Mouse (Mus musculus) adrenal gland, adult (tissue): ENCODE measurements around the gene Msh3.
"Not testable (repeated sequence)": the region's sequence is repeated elsewhere in the genome, so short reads cannot be mapped to it uniquely, and the experiment has no call there.

Experiments
- DNase-seq, 2 experiments: peaks; one replicate each; pipeline ENCODE4 v3.0.0; 2022 to 2023; ENCODE audit warnings: low spot score in 1 of 2; ENCODE audit not compliant: inconsistent age in 2 of 2

Msh3 gene

DNA sequence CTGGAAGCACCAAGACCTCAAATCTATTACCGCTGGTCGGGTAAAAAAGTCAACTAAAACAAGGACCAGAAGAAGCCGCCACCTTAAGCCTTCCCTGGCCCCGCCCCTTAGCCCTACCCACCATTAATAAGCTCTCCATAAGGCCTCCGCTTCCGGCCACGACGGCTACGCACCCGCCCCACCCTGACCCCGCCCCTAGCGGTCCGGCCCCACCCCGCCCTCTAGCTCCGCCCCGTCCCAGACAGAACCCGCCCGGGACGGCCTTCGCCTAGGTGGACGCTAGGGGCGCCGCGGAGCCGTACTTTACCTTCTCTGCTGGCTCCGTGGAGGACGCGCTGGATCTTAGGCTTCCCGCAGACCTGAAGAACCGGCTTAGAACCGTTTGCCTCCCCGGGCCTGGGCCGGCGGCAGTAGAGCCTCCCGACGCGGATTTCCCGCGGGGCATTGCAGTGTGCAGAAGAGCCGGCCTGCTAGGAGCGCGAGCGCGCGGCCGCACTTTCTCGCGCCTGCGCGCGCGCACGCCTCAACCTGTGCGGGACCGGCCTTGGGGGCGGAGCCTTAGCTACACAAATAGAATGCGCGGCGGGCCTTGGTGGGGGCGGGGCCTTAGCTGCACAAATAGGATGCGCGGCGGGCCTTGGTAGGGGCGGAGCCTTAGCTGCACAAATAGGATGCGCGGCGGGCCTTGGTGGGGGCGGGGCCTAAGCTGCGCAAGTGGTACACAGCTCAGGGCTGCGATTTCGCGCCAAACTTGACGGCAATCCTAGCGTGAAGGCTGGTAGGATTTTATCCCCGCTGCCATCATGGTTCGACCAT, at the start of gene Msh3, which contains the start of gene Dhfr:
Gene Msh3 (minus strand): TSS at position 548 of the 816 bp plus-strand sequence.
Gene Dhfr (plus strand): TSS at position 271 of the 816 bp plus-strand sequence.
- peak; percentile 97 to 99 for DNase-seq

DNA sequence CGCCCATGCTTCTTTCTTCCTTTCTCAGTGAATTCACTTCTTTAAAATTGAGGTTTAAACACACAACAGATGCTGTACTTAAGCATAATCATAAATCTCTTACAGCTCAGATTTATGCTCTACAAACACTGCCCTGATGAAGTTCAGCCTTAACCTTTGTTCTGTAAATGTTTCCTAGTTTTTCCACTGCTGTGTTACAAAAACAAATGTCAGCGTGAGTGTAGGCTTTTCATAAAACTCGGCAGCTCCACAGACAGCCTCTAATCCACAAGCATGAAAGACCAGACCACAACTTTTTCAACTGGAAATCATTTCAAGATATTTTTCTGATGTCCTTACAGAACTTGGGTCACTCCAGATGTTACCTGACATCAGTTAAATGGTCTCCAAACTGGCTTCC, 48.7 kb upstream of the Msh3 start:
- peak in 1 of 2 experiments; percentile 56 for DNase-seq

DNA sequence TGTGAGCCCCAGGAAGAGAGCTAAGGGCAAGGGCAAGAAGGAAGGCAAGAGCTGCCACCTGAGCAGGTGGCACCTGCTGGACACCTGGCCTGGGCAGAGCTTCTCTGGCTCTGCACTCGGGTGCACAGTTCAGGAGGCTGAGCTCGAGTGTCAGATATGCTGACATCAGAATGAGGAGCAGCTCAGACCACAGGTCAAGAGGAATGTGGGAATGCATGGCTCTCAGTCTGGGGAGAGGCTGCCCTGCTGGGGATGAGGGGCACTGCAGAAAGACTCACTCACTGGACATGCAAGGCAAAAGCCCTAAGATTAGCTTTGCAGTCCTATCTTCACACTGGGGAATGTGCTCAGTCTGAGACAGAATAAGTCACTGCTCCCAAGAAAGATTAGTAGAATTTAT, 47.3 kb upstream of the Msh3 start:
- DNase-seq: no peak

- DNase-seq: peak; percentile 40 to 65
Observed at GRCm38 (mm10) chr13:92398491-92399384, 43.9 kb upstream of the Msh3 start.

DNA sequence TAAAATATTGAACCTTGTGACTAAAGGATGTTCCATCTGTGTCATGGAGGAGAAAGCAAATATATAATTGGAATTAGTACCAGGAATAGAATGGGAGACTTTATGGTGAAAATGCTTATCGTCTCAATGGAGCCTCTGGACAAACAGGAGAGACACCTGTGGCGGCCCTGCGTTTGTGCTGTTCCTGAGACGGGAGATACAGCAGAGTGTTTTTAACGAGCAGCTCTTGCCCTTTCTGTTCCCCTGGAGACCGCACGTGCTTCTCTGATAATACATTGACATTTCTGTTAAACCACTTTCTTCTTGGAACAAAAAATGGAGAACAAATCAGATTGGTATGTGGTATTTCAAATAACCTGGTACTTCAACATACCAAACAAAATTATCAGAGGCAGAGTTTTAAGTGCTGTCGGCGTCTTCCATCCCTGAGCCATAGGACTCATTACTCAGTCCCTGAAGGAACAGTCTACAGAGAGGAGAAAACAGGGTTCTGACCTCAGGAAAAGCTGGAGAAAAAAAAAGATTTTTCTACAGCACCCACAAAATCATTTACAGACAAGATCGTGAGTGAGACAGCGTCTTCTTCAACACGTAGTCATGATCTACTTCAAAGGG, 38.4 kb upstream of the Msh3 start:
- no peak for DNase-seq

- no peak for DNase-seq
Observed at GRCm38 (mm10) chr13:92387367-92387766, 32.6 kb upstream of the Msh3 start.

- DNase-seq: not testable (repeated sequence)
Observed at GRCm38 (mm10) chr13:92371466-92371865, 16.7 kb upstream of the Msh3 start.

DNA sequence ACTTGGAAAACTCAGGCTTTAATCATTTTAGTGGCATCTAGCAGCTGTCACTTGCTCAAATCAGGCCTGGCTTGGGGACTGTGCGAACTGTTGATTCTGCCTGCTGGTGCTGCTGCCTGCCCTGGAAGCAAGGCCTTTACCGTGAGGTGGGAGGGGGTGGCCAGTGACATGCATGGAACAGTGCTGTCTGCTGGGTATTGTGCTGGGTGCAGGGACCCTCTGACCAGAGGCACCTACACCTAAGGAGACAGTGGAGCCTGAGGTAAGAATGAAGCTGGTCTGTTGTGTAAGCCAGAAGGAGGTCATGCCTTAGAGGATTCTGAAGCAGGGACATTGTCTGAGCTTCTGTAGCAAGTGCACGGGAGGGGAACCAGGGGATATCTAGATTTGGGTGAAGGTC, 16.0 kb upstream of the Msh3 start:
- no peak for DNase-seq

DNA sequence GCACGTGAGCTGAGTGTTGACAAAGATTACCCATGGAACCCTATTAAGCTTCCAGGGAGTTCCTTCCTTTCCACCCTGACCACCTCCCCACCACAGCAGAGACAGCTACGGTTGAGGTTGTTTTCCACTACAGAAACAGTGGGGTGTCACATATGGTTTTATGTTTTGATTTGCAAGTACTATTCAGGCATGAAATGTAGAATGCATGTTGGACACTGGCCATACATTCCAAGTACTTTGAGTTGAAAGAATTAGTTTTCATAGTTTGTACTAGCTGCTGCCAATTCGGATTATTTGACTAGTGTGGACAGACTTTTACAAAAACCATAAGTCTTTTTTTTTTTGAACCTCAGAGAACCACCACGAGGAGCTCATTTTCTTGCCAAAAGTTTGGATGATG, 10.5 kb upstream of the Msh3 start:
- DNase-seq: peak in 1 of 2 experiments; percentile 17

- DNase-seq: peak in 1 of 2 experiments; percentile 15
Observed at GRCm38 (mm10) chr13:92361609-92362008, 6.8 kb upstream of the Msh3 start.

DNA sequence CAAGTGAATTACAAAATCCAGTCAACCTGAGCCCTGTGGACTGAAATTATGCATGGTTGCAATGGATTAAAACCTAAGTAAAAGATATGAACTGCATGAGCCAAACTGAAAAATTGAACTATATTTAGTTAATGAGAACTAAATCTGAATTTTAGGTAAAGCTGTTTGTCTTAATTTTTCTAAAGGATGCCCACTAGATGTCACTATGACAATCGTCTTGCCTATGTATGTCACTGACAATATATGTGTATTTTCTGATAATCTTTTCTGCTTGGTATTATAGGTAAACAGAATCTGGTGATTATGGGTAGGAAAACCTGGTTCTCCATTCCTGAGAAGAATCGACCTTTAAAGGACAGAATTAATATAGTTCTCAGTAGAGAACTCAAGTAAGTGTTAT, 2.8 kb upstream of the Msh3 start:
- peak in 1 of 2 experiments; percentile 42 for DNase-seq

- no peak for DNase-seq
Observed at GRCm38 (mm10) chr13:92356376-92356775, 1.6 kb upstream of the Msh3 start.

DNA sequence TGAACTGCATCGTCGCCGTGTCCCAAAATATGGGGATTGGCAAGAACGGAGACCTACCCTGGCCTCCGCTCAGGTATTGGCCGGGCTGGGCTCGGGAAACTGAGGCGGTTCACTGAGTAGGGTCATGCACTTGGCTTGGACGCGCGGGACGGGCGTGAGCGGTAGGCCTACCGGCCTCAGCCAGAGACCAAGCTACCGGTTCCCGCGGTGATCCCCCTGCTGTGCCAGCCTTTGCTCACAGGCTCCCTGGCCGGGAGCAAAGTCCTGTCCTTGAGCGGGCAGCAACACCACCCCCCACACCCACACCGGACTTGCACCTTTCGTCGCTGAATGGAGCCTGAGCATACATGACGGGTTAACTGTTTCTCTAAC, 455 bp upstream of the Msh3 start:
- no peak for DNase-seq

- DNase-seq: no peak
Observed at GRCm38 (mm10) chr13:92353956-92354355, 847 bp downstream of the Msh3 start.

- DNase-seq: no peak
Observed at GRCm38 (mm10) chr13:92351100-92351499, 3.7 kb downstream of the Msh3 start.

DNA sequence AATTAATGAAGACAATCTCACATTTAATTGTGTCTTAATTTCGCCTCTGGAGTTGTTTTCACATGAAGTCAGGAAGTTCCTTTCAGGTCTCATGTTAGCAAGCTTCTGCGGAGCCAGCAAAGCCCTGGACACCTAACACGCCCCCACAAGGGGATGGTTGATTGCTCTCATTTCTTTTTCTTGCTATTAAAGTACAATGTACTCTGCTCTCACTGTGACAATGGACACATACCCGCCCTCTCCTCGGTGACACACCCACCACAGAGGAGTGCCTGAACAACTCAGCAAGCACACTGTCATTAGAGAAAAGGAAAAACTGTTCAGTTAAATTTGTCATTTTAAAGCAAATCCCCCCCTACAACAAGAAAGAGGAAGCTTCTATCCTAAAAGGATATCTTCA, 8.5 kb downstream of the Msh3 start:
- DNase-seq: no peak

GRCm38 (mm10) chr13:92344033-92344432, 10.8 kb downstream of the Msh3 start:
- no peak for DNase-seq

DNA sequence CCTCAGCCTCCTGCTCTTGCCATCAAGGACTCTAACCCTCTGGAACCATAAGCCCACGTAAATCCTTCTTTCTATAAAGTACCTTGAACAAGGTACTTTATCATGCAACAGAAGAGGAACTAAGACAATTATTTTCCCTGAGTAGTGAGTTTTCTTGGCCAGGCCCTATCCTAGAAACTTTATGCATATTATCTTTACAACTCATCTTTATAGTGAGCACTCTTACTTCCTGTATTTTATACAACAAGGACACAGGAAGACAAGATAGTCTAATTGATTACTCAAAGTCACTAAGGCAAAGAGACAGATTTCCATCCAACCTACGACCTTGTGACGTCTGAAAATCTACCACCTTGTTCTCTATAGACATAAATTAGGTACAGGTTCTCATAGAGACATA, 15.0 kb downstream of the Msh3 start:
- DNase-seq: no peak

- DNase-seq: no peak
Observed at GRCm38 (mm10) chr13:92337773-92338462, 16.9 kb downstream of the Msh3 start.

DNA sequence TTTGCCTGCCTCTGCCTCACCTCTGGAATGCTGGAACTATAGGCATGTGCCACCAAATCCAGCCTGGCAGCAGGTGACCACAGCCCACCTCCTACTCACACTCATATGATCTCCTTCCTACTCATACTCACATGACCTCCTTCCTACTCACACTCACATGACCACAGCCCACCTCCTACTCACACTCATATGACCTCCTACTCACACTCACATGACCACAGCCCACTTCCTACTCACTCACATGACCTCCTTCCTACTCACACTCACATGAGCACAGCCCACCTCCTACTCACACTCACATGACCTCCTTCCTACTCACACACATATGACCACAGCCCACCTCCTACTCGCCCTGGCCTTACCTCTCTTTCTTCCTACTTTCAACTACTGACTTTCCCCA, 17.9 kb downstream of the Msh3 start:
- DNase-seq: no peak
